Mouse (Mus musculus): ENCODE measurements around the gene Ednrb. TPM values are rescaled to one million over a fixed set of nuclear protein-coding genes. Genes with fewer than 3 reads are reported as not detected.

Gene Ednrb
- total RNA-seq (2015; ENCODE audit: low replicate concordance) (0.42 TPM in 1 of 2 replicates, not detected in the other), total RNA-seq (2017; ENCODE audit: low replicate concordance) (0.60 TPM in 1 of 2 replicates, not detected in the other)

- ATAC-seq (replicated peaks; ENCODE audit: low FRiP score, poor library complexity, severe bottlenecking), result no peak
These were observed at the start of gene Ednrb for GRCm38 (mm10) chr14:103844011-103844549. Gene Ednrb (minus strand): TSS chr14:103844402.

DNA sequence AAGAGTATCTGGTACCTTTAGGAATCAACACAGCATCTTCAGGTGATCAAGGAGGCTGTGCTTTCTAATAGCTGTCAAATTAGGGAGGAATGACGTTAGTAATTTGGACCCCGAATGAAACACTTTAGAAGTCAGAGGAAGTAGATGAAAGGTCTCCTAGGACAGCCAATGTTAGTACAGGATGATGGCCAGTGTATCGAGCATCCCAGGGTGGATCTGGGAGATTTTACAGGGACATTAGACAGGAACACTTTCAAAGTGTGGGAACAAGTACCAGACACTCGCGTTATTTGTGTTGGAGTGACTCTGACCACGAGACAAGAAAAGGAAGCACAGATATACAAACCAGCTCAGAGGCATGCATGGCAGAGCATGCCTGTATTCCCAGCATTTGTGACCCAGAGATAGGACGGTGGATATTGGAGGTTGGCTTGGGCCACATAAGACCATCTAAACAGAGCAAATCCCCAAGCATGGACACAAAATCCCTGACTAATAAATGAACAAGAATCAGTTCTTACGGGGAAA lies 48.3 kb upstream of the Ednrb start:
- no peak for ATAC-seq (replicated peaks; ENCODE audit: low FRiP score, poor library complexity, severe bottlenecking)

DNA sequence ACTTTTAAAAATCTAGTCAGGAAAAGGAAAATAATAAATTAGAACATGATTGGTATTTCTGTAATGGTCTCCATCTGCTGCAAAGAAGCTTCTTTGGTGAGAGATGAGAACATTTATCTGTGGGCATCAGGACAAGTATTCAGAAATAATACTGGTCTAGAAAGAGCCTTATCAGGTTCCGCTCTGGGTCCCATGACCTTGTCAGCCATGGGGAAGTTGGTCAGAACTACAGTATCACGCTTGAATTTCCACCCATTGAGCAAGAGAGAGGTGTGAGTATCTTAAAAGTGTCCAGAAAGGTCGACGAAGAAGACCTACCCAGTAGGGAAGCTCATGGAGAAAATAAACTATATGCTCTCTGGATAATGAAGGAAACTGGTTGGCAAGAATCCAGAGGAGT lies 46.6 kb upstream of the Ednrb start:
- ATAC-seq (replicated peaks; ENCODE audit: low FRiP score, poor library complexity, severe bottlenecking), result no peak

DNA sequence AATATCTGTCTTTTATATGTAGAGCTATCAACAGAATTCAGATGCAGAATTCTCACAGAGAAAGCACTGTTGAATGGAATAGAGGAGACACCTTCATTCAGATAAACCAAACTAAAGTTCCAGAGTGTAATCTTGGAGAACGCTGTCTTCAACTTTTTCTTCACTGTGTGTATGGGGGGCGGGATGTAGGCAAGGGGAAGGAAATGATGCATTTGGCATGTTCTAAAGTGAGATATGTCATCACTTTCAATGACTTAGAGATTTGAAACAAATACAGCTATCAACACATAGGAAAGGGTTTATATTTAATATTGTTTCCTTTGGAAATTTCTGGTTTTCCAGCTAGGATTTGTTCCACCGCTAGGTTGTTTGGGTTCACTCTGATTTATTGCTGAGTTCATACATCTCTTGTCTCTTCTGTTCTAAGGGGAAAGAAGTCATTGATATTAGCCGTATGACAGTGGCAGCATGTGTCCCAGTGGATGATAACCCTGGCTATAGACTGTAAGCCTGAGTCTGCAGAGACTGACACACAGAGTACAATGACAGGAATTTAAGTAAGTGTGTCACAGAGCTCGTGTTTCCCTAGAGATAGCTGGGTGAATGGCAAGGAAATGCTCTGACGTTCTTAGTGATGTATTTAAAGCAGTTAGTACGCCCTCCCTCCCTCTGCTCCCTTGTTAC lies 40.8 kb upstream of the Ednrb start:
- ATAC-seq (replicated peaks; ENCODE audit: low FRiP score, poor library complexity, severe bottlenecking), result no peak

DNA sequence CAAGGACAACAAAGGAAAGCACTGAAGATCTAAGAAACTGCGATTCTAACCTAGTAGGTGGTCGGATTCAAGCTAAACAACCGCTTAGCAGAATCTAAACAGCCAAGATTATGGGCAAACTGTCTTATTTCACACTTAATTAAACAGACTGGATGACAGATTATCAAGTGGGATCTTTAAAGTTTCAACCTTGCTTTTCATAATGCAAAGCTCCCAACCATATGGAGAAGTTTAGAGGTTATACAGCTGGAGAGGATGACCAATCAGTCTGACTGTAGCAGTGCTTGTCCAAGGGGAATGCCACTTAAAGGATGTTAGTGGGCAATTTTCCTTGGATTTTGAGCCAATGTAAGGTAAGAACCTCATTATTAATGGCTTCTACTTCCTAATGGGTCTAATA lies 38.7 kb upstream of the Ednrb start:
- no peak for ATAC-seq (replicated peaks; ENCODE audit: low FRiP score, poor library complexity, severe bottlenecking)

DNA sequence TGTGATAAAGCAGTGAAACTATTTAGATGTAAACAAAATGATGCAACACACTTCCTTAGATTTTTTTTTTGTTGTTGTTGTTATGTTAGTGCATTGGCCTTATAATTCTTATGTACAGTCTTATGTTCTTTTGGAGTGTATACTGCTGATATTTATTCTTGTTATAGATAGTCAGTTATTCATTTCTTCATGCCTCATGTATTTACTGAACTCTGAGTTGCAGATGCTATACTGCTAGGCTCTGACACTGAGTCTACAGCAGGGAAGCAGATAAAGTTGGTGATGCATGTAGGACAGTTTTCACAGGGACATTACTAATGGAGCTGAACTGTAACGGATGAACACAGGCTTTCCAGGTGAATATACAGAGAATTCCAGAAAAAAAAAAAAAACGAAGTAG lies 32.9 kb upstream of the Ednrb start:
- ATAC-seq (replicated peaks; ENCODE audit: low FRiP score, poor library complexity, severe bottlenecking), result no peak

- ATAC-seq (replicated peaks; ENCODE audit: low FRiP score, poor library complexity, severe bottlenecking), result no peak
These were observed 32.4 kb upstream of the Ednrb start for GRCm38 (mm10) chr14:103876598-103876997.

GRCm38 (mm10) chr14:103866636-103867035 lies 22.4 kb upstream of the Ednrb start:
- ATAC-seq (replicated peaks; ENCODE audit: low FRiP score, poor library complexity, severe bottlenecking), result no peak

DNA sequence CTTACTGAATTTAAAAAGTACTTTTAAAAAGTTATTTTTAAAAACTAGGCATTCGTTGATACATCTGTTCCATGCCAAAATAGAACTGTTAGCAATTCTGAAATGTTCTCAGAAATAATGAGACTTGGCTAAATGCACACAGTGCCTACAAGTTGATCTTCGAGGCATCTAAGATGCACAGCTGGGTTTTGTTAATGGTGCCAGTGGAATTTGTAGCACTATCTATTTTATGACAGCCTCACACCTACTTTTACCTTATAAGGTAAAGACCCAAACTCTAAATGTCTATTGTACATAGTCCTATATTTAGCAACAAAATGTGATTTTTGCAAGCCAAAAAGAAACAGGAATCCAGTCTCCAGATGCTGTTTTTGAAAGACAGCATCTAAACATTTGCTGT lies 21.0 kb upstream of the Ednrb start:
- no peak for ATAC-seq (replicated peaks; ENCODE audit: low FRiP score, poor library complexity, severe bottlenecking)

- ATAC-seq (replicated peaks; ENCODE audit: low FRiP score, poor library complexity, severe bottlenecking), result no peak
These were observed 6.1 kb upstream of the Ednrb start for GRCm38 (mm10) chr14:103850071-103850845.

DNA sequence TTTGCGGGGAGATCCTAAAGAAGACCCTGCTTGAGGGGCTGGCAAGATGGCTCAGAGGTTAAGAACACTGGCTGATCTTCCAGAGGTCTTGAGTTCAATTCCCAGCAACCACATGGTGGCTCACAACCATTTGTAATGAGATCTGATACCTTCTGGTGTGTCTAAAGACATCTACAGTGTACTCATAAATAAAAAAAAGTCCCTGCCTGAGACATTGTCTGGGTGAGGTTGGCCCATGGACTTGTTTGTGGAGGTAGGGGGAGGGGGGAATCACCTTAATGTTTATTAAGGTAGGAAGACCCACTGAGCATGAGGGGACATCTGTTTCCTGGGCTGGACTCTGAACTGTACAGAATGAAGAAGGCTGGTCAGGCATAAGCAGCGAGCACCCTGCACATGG lies 1.5 kb upstream of the Ednrb start:
- ATAC-seq (replicated peaks; ENCODE audit: low FRiP score, poor library complexity, severe bottlenecking), result no peak

DNA sequence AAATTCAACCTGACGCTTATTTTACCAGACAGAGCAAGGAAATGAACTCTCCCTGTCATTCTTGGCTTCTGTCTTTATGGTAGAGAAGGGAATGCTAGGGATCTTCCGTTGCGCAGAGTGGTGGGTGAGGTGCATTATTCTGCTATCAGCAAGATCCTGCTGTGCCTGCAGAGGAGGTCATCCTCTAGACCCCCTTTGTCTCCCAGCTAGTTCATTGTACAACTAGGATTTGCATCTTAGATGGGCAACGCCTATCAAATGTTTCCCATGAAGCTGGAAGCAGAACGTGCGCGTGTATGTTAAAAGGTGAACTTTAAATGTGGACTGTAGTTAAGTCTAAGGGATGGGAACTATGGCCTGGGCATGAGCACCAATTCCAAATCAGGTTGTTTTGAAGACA lies 742 bp upstream of the Ednrb start:
- no peak for ATAC-seq (replicated peaks; ENCODE audit: low FRiP score, poor library complexity, severe bottlenecking)

DNA sequence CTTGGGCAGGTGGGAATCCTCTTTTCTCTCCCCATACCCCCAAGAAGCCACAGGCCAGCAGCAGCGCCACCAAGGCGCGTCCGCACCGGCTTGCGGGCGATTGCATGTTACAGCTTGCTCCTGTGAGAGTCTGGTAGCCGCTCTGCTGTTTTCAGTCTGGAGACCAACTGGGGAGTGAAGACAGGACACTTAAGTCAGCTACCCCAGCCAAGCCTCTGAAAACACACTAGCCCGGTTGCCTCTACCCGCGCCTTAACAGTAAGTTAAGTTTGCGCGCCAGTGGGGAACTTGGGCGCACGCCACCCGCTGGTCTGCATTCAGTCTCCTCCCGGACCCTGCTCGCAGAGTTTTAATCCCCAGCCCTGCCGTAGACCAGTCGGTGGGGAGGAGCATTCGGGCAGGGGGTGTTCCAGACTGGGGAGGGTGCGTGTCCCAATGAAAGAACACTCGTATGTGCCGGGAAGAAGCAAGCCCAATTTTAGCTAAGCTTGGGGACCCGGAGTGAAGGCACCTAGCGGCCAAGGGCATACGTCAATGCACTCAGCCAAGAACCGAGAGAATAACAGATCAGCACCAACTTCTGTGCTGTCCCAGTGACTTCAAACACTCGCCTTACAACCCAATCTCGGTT lies 716 bp downstream of the Ednrb start:
- no peak for ATAC-seq (replicated peaks; ENCODE audit: low FRiP score, poor library complexity, severe bottlenecking)

DNA sequence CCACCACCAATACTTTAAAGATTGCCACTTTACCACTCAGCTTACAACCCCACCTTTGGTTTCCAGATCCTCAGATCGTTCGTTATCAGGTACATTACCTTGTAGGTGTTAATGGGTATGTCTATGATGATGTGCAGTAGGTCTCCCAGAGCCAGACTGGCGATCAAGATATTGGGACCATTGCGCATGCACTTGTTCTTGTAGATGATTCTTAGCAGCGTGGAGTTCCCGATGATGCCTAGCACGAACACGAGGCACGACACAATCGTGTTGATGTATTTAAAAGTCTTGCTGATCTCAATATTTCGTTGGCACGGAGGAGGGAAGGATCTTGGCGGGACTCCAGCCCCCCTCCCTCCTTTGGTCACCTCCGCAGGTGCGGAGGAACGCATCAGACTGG lies 1.3 kb downstream of the Ednrb start:
- no peak for ATAC-seq (replicated peaks; ENCODE audit: low FRiP score, poor library complexity, severe bottlenecking)

DNA sequence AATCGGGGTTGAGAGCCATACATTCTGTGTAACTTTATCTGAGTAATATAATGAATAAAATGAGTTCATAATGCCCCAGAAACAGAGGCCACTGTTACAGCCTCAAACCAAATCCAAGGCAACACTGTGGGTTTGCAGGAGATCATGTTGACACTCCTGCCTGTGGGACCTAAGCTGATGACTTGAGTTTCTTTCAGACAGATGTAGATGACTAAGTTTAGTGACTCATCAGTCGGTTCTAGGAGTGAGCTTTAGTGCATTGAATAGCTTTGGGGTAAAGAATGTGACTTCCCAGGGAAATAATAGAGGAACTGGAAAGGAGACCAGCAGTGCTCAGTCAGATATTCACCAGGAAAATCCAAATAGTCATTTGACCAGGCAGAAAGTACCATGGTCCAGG lies 3.8 kb downstream of the Ednrb start:
- ATAC-seq (replicated peaks; ENCODE audit: low FRiP score, poor library complexity, severe bottlenecking), result no peak

DNA sequence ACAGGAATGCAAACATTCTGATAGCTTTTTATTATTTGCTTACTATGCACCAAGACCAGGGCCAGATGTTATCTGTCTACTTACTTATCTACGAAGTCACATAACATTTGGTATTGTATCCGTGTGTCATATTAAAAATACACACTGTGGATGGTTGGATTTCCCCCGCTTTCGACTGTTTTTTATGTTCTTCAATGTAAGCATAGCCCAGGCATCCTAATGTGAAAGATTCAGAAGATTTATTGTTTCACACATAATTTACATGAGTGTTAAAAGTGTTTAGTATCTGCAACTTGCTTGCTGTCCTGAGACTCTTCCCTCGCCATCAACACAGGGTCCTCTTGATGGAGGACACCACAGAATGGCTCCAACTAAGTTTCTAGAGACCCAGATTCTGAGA lies 5.3 kb downstream of the Ednrb start:
- no peak for ATAC-seq (replicated peaks; ENCODE audit: low FRiP score, poor library complexity, severe bottlenecking)

GRCm38 (mm10) chr14:103834589-103834988 lies 9.6 kb downstream of the Ednrb start:
- no peak for ATAC-seq (replicated peaks; ENCODE audit: low FRiP score, poor library complexity, severe bottlenecking)

DNA sequence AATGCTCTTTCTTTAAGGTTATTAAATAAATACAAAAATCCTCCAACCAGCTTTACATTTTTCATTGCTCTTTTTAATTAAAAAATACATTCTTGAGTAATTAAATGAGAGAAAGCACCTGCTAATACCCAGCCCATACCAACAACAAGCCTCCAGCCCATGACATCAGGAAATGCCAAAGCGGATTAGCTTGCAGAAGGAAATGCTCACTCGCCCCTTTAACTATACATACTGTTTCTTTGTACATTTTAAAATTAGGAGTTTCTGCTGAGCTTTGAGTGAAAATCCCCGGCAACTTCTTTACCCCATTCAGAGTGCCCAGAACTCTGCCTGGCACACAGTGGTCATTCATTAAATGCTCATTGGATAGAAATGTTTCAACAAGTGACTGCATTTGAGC lies 10.1 kb downstream of the Ednrb start:
- ATAC-seq (replicated peaks; ENCODE audit: low FRiP score, poor library complexity, severe bottlenecking), result no peak

- ATAC-seq (replicated peaks; ENCODE audit: low FRiP score, poor library complexity, severe bottlenecking), result no peak
These were observed 11.7 kb downstream of the Ednrb start for GRCm38 (mm10) chr14:103832472-103832871.

- ATAC-seq (replicated peaks; ENCODE audit: low FRiP score, poor library complexity, severe bottlenecking), result no peak
These were observed 13.2 kb downstream of the Ednrb start for GRCm38 (mm10) chr14:103831007-103831406.

Measured in erythroblast, adult 5-6 weeks (primary cell).